Mouse (Mus musculus) embryo, embryonic 11.5 days (tissue): ENCODE data around the gene Inpp5k.

ENCODE experiments used
- DNase-seq: peaks from one replicate; pipeline ENCODE4 v3.0.0-alpha.2; 2012; ENCODE audit warnings: low read depth, low spot score

Gene Inpp5k

DNA sequence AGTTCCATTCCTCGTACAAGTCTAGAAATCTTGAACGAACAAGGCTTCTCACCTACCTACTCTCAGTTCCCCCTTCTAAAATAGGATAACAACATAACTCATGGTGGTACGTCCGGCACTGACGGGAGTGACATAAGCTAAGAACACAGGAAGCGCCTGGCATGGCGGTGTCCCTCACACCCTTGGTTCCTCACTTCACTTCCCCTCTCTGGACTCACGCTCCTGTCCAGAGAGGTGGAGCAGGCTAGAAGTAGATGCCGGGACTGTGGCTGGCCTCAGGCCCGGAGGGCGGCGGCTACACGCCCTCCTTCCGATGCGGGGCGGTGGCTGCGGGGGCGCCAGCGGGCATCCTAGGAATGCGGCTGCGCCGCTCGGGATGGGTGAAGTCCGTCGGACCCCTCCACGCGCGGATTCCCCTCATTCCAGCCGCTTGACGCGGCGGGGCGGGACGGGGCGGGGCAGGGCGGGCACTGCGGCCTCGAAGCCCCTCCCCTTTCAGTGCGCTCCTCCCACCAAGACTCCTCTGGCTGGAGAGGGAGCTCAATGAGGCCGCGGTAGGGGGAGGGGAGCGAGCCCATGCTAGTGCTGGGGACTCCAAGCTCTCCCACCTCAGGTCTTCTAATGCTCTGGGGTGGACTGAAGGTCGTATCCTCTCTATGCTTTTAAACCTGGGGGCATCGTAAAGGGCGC is 23.1 kb downstream of the Inpp5k start:
- peak; percentile 76 for DNase-seq

DNA sequence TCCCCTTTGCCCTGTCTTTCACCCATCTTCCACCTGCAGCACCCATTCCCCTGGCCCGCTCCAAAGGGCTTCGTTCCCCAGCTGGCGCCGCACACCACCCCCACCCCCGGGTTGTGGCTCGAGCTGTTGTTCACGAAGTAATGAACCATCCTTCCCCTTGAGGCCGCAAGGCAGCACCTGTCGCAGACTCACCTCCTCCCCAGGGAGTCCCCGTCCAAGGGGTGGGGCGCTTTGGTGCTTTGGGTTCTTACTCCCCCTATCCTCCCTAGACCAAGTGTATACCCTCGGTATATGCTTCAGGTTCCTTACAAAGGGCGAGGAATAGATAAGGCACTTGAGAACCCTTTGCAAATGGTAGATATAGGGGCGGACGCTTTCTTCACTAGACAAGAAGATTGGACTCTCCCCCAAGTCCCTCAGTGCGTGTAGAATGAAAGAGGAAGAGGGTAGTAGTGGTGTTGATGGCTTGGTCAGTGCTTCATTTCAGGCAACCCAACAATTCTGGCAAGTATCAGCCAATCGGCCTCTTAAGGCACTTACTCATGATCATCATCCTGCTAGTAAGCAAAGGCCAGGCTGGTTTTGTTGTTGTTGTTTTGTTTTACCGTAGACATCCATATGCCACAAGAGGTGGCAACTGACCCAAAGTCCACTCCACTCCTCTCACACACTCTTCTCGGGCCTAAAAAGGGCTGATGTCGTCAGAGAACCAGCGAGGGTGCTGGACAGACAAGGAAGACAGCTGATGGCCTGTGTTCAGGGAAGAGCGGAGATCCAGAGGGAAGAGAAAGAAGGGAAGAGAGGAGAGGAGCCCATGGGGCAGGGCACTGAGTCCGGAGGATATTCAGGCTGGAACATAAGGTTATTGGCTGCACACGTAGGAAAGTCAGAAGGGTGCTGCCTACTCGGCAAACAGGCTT is 23.9 kb downstream of the Inpp5k start:
- no peak for DNase-seq

DNA sequence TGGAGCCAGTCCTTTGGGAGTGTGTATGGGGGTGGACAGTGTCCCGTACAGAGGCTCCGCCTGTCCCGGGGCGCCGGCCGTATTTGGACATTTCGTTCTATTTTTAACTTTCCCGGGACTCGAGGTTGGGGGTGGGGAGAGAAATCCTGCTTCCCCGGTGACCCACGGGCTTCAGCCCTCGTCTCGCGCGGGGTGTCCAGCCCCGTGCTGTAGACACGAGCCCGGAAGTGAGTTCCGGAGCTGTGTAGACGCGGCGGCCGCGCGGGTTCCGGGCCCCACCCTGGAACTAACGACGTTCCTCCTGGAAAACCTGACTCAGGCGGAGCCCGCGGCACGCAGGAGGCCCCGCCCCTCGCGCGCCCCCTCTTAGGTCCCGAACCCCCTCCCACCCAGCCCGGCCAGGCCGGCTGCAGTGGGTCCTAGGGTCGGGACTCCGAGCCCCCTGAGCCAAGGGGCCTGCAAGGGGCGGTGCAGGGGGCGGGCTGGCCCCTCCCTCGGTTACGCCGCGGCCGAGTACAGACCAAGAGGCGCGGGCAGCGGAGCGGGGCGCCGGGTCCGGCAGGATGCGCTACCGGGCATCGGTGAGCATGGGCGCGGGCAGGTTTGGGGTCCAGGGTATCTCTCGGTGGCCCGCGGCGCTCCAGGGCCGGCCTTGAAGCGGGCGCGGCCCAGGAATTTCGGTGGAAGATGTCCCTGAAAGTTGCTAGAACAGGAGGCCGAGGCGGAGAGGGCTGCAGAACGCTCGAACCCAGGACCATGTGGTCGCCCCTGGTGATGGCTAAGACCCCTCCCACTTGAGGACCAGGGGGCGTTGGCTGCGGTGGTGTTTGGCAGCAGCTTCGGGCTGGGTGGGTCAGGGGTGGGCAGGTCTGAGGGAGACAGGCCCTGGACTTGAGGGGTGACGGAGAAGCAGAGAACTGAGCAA is 25.1 kb downstream of the Inpp5k start:
- no peak for DNase-seq

DNA sequence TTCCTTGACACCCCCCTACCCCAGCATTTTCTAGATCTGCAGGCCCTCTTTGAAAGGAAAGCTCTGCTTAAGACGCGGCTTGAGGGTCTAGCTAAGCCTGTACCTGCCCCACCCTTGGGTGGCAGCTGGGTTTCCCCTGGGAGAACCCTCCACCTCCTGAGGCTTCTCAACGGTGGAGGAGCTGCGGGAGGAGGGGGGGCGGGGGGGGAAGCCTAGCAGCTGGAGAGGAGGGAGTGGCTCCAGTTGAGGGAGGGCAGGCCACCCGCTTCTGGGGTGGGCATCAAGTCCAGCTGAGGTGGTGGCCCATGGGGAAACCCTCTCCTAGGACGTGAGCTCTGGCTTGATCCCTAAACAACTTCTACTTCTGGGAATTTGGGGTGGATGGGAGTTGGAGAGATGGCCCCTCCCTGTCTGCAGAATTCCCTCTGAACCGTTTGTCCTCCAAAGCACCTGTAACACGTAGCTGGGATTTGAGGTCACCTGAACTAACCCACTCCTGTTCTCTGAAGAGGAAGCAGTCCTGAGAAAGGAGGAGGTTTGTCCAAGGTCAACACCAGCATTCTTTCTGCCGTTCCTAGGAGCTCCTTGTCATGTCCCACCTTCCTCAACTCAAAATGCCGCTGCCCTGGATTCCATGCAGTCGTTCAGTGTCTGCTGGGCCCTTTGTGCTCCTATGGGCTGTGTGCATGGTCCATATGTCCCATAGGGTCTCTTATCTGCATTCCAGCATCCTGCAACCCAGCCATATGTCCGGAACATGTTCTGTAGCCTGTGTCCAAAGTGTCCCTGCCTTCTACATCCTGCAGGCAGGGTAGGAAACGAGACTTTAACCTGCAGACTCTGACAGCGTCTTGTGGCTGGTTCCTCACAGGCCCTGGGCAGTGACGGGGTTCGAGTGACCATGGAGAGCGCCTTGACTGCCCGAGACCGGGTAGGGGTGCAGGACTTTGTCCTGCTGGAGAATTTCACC is 26.1 kb downstream of the Inpp5k start:
- DNase-seq = no peak

DNA sequence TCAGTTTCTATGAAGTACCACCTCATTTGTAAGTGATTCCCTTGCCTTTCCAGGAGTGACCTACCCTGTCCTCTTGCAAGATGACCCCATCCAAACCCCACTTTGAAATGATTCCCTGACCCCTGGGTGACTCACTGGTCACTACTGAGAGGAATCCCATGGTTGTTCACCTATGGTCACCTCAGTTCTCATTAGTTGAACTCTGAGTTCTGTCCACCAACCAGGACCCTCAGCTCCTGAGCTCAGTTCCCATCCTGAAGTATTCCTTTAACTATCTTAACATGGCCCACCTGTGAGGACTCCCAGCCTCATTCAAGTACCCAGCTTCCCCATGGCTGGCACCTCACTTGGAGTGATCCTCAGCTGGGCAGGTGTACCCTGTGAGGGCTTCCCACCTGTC is 27.1 kb downstream of the Inpp5k start:
- no peak for DNase-seq

DNA sequence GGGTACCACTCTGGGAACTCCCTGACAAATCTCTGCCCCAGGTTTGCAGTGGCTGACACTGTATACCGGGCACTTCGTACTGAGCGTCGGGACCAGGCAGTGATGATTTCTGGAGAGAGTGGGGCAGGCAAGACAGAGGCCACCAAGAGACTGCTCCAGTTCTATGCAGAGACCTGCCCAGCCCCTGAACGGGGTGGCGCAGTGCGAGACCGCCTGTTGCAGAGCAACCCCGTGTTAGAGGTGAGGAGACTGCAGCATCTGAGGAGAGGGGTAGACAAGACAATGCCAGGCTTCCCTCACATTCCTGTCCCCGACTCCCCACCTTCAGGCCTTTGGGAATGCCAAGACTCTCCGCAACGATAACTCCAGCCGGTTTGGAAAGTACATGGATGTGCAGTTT is 27.5 kb downstream of the Inpp5k start:
- DNase-seq = no peak

DNA sequence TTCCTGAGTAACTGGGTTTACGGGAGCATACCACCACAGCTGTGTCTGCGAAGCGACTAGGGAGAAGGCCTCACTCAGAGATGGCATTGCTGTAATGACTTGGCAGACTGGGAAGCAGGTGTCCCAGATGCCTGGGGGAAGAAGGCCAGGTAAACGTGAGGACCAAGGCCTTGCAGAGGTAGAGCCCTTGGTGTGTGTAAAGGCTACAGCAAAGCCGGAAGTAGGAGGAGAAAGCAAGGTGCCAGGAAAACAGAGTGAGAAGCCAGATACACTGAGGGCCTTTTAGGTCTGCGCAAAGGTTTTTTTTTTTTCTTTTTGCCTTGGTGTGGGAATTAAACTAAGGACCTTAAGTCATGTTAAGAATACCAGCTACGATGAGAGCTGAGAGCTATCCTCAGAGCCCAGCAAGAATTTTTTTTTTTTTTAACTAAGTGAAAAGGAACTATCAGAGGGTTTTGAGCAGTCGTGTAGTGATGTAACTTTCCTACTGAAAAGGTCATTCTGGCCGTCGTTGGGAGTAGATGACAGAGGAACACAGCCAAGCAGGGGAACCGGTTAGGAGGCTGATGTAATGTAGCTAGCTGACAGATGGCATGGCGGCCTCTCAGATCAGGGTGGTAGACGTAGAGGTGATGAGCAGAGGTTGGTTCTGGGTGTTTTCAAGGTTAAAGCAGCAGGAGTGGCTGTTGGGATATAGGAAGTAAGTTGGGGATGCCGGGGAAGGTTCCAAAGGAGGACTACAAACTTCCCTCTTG is 28.4 kb downstream of the Inpp5k start:
- no peak for DNase-seq

DNA sequence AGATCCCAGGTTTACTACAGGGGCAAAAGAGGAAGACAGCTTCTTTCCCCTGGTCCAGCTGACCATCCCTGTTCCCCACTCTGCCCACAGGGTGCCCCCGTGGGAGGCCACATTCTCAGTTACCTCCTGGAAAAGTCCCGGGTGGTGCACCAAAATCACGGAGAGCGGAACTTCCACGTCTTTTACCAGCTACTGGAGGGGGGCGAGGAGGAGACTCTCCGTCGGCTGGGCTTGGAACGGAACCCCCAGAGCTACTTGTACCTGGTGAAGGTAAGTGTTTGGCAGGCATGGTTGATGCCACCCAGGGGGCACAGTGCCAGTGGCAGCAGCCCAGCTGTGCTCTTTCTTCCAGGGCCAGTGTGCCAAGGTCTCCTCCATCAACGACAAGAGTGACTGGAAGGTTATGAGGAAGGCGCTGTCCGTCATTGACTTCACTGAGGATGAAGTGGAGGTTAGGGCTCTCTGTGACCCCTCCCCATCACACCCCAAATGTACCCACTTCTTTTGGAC is 29.3 kb downstream of the Inpp5k start:
- DNase-seq = no peak

DNA sequence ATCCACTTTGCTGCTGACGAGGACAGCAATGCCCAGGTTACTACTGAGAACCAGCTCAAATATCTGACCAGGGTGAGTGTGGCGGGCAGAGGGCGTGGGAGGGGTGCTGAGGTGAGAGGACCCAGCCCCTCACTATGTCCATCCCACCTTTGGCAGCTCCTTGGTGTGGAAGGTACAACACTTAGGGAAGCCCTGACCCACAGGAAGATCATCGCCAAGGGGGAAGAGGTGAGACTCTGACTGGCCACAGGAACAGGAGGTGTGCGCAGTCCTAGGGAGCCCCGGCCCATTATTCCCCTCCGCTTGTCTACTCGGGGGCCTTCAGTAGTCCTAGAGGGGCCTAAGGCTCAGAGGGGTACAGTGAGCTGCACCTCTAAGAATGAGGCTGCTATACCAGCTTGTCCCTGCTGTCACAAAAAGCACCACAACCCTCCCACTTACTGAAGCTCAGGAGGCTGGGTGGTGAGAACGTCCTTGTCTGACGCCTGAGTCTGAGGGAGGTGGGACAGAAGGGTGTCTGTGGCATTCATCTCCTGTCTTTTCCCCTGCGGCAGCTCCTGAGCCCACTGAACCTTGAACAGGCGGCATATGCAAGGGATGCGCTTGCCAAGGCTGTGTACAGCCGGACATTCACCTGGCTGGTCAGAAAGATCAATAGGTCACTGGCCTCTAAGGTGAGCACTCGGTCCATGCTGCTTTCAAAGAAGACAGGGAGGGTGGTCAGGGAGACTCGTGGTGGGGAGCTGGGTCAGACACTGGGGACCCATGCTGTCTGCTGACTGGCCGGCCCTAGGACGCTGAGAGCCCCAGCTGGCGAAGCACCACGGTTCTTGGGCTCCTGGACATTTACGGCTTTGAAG is 30.4 kb downstream of the Inpp5k start:
- no peak for DNase-seq

DNA sequence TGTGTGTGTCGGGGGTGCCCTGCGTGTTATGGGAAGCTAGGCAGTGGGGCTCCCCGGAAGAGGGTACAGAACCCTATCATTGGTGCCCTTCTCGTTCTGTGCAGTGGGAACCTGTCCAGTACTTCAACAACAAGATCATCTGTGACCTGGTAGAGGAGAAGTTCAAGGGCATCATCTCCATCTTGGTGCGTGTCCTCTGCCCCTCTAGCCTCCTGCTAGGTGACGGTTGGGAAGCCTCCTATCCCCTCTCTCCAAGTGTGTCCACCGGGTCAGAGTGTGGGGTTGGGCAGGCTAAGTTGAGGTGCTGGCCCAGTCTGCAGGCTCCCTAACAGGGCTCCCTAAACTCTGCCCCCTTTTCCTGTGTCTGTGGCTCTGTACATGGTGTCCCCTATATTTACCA is 31.3 kb downstream of the Inpp5k start:
- DNase-seq = no peak

DNA sequence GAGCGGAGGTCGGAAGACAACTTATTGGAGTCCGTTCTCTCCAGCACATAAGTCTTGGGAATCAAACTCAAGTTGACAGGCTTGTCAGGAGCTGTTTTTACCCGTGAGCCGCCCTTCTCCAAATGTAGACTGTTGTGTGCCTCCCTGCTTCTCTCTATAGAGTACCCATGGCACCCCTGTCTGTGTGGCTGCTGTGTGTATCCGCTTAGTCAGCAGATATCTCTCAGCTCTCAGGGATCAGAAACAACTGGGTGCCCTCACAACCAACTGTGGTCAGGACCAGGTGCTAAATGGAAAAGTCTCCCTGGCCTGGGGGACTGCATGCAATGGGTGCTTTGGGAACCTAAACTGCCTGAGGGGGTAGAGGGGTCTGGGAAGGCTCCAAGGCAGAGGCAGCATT is 35.5 kb downstream of the Inpp5k start:
- DNase-seq = no peak

DNA sequence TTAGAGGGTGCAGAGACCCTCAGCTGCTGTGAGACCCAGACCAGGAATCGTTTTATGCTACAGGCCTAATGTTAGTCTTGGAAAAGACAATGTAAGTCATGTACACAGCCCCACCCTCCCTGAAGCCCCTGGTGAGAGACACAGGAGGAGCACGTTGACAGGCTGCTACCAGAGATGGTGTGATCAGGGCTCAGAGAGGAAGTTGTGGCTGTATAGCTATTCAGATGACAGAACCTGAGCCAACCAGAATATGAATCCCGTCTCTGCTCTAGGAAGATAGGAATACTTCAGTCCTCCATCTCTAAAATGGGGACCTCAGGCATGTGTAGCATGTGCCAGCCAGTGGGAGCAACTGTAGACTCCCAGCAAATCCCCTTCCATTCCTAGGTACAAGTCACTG is 37.8 kb downstream of the Inpp5k start:
- DNase-seq = no peak

DNA sequence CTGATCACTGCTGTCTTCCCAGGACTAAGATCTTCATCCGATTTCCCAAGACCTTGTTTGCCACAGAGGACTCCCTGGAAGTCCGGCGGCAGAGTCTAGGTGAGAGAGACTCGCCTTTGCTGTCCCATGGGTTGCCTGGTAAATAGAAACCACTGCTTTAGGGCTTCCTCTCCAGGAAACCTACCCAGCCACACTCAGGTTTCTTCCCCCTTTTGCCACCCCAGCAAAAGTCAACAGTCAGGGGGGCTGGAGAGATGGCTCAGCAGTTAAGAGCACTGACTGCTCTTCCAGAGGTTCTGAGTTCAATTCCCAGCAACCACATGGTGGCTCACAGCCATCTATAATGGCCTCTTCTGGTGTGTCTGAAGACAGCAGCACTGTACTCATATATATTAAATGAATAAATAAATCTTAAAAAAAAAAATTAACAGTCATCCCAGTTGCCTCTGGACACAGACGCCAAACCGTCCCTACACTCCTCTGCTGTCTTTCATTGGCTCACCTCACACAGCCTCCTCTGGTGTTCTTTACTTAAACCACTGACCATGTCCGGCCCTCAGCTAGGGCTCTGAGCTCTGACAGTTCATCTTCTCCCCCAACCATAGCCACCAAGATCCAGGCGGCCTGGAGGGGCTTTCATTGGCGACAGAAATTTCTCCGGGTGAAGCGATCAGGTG is 38.5 kb downstream of the Inpp5k start:
- DNase-seq = no peak

DNA sequence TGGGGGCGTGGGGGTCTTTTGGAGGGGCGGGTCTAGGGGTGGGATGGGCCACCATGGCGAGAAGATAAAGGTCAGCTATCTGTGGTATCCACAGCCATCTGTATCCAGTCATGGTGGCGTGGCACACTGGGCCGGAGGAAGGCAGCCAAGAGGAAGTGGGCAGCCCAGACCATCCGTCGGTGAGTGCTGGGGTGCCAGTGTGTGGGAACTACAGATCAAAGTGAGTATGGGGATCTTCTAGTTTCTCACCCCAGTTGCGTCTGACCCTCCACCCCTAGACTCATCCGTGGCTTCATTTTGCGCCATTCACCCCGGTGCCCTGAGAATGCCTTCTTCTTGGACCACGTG is 39.0 kb downstream of the Inpp5k start:
- no peak for DNase-seq

DNA sequence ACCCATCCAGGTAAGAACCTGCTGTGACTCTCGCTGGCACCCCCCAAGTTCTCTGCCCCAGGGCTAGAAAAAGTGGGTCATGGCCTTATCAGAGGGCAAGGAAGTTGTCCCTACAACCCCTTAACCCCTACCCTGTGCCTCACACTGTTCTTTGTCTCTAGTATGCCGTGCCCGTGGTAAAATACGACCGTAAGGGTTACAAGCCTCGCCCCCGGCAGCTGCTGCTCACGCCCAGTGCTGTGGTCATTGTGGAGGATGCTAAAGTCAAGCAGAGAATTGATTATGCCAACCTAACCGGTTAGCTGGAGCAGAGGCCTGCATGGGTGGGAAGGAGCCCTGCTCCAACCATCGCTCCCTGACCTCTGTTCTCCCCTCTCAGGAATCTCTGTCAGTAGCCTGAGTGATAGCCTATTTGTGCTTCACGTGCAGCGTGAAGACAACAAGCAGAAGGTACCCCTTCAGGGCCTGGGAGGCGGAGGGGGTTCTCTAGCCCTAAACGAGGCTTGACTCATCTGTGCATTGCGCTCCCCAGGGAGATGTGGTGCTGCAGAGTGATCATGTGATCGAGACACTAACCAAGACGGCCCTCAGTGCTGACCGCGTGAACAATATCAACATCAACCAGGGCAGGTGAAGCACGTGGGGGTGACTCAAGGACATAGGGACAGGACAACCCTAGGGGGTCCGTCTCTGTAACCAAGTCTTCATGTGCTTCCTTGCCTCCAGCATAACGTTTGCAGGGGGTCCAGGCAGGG is 40.8 kb downstream of the Inpp5k start:
- DNase-seq = no peak

DNA sequence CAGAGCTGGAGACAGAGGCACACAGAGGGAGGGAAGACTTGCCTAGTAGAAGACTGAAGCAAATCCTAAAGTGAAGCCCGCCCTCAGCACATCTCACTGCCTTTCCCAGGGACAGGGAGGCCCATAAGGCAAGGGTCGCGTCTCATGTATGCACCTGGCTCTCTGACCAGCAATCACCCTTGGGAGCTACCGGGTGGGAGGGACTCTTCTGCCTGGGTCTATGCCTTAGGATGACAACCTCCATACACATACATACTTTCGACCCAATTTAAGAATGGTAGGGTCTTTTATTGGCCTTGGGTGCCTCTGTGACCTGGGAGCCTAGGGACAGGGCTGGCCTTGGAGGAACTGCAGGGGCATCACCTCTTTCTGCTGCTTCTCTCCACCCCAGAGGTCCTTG is 42.6 kb downstream of the Inpp5k start:
- no peak for DNase-seq

DNA sequence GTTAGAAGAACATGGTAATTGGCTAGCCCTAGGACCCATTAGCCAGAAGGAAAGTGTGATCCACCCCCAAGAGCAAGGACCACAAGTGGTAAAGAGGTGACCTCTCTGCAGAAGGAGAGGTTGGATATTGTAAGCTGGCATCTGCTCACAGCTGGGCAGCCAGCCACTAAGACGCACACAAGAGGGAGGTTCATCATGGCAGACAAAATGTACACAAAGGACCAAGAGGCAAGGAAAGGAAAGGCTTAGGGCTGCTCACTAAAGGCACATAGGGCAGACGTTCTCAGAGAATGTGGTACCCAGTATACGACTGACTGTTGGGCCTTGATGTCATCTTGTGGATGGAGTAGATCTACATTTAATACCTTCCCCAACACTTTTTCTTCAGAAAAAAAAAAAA is 44.1 kb downstream of the Inpp5k start:
- no peak for DNase-seq
